Comparison of ENCODE assay signal across 9 mouse cellular contexts in the genomic region with DNA sequence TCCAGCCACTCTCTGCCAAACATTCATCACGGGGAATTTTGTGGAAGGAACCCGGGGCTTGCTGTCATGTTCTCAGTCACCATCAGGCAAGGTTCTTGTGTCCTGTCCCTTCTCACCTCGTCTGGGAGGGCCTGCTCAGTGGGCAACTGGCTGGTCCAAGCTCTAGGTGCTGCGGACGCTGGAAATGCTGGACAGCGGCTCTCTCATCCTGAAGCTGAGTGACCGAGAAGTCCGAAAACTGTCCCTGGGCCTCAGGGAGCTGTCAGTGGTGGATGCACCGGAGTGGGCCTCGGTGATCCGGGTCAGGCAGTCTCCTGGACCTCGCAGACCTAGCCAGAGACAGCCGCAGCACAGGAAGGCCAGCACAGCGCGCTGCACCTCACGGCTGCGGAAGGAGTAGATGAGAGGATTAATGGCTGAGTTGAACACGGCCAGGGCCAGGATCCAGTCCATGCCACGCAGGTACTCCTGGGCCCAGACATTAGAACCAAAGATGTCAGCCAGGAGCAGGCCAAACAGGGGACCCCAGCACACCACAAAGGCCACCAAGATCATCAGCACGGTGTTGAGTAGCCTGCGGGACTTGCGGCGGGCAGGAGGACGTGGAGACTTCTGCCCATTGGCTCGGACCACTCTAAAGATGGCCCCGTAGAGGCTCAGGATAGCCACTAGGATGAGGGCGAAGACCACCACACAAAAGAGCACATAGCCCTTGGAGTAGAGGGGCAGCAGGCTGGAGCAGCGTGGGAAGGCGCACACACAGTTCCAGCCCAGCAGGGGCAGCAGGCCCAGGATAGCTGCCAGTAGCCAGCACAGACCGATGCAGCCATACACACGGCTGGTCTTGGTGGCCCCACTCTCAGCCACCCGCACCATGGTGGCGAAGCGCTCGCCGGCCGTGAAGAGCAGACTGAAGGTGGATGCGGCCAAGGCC. TPM values are rescaled to one million over a fixed set of nuclear protein-coding genes. Genes with fewer than 3 reads are reported as not detected.
DNase-seq lines count a peak whose midpoint lies in the region; ATAC-seq and TF ChIP-seq lines count a peak whose summit lies in the region.
"Had no signal": no experiment of that assay in that cellular context is flagged by ENCODE, and none has a peak within 500 bp of the region (broad histone marks: within the 10 kb centered on the region; RNA-seq: fewer than 3 reads in every experiment).

No protein-coding gene starts in this region.

- TF ChIP-seq POLR2A in bone marrow, adult 2 months (IDR thresholded peaks at IDR 0.05; ENCODE audit: borderline replicate concordance, control insufficient read depth, low read depth, low read length): peak; percentile 50; the same call in 1 of the 2 replicates

- no peak overlapping the region for H3K4me3 ChIP-seq in forebrain, postnatal 0 days (ENCODE audit: low read depth, low read length)
- H3K4me3 ChIP-seq in forebrain, embryonic 15.5 days: no peak overlapping the region
- no peak overlapping the region for H3K4me3 ChIP-seq in lung, embryonic 16.5 days (ENCODE audit: low read length)
- H3K4me3 ChIP-seq in bone marrow, adult 2 months (replicated peaks; ENCODE audit: control insufficient read depth, low read depth, low read length): peak overlapping the region; percentile 78

- H3K27ac ChIP-seq in forebrain, postnatal 0 days (ENCODE audit: low read depth, low read length): no peak overlapping the region
- no peak overlapping the region for H3K27ac ChIP-seq in forebrain, embryonic 15.5 days (replicated peaks)
- H3K27ac ChIP-seq in lung, embryonic 16.5 days (ENCODE audit: low read length): no peak overlapping the region
- peak overlapping the region; percentile 90 for H3K27ac ChIP-seq in bone marrow, adult 2 months (ENCODE audit: control insufficient read depth, insufficient read depth, low read depth, low read length, poor library complexity)

- no peak overlapping the region for H3K9ac ChIP-seq in forebrain, postnatal 0 days
- no peak overlapping the region for H3K9ac ChIP-seq in forebrain, embryonic 15.5 days (replicated peaks)
- H3K9ac ChIP-seq in lung, embryonic 16.5 days (ENCODE audit: low read length): no peak overlapping the region

- H3K4me1 ChIP-seq in forebrain, postnatal 0 days (ENCODE audit: insufficient read depth): peaks cover 14% of the 10 kb centered on the region
- H3K4me1 ChIP-seq in forebrain, embryonic 15.5 days: peaks cover 34% of the 10 kb centered on the region
- H3K4me1 ChIP-seq in lung, embryonic 16.5 days (replicated peaks; ENCODE audit: control insufficient read depth, insufficient read depth, low read length): peaks cover 13% of the 10 kb centered on the region
- H3K4me1 ChIP-seq in bone marrow, adult 2 months (ENCODE audit: control insufficient read depth, insufficient read depth, low read length): peaks cover 1% of the 10 kb centered on the region; the same call in 1 of the 2 replicates

- no peaks in the 10 kb centered on the region for H3K9me3 ChIP-seq in forebrain, postnatal 0 days (ENCODE audit: low read length)
- no peaks in the 10 kb centered on the region for H3K9me3 ChIP-seq in forebrain, embryonic 15.5 days
- no peaks in the 10 kb centered on the region for H3K9me3 ChIP-seq in lung, embryonic 16.5 days (ENCODE audit: control insufficient read depth, low read length)

- no peak for ATAC-seq in forebrain, postnatal 0 days
- no peak for ATAC-seq in forebrain, embryonic 15.5 days (replicated peaks)
- ATAC-seq in lung, embryonic 16.5 days (ENCODE audit: low read depth): no peak
- ATAC-seq in megakaryocyte progenitor cell, adult 5-6 weeks (replicated peaks; ENCODE audit: poor library complexity): peak; percentile 15; the same call in 1 of the 2 replicates

- H3K27me3 ChIP-seq in forebrain, postnatal 0 days (ENCODE audit: insufficient read depth, low read length): no peaks in the 10 kb centered on the region; the same call in 1 of the 2 replicates
- no peaks in the 10 kb centered on the region for H3K27me3 ChIP-seq in forebrain, embryonic 15.5 days
- no peaks in the 10 kb centered on the region; the same call in 1 of the 2 replicates for H3K27me3 ChIP-seq in lung, embryonic 16.5 days (ENCODE audit: control insufficient read depth, insufficient read depth, low read depth, low read length)

- no peak overlapping the region for H3K4me2 ChIP-seq in forebrain, postnatal 0 days (ENCODE audit: low read depth)
- no peak overlapping the region for H3K4me2 ChIP-seq in forebrain, embryonic 15.5 days (replicated peaks)
- H3K4me2 ChIP-seq in lung, embryonic 16.5 days (ENCODE audit: low read depth, low read length): peak overlapping the region; percentile 14; the same call in 1 of the 2 replicates

- peak; percentile 38 for TF ChIP-seq CTCF in forebrain, postnatal 0 days (IDR thresholded peaks at IDR 0.05; ENCODE audit: low read depth)
- TF ChIP-seq CTCF in bone marrow, adult 2 months (IDR thresholded peaks at IDR 0.05; ENCODE audit: control insufficient read depth, insufficient read depth, low read length): 0 out of 2 replicates have a peak, but pooled peaks have one; percentile 23

- WGBS in forebrain, postnatal 0 days: 87% methylated on average over 38 of the region's 38 CpGs
- 84% methylated on average over 38 of the region's 38 CpGs for WGBS in forebrain, embryonic 15.5 days
- WGBS in lung, embryonic 16.5 days: 82% methylated on average over 38 of the region's 38 CpGs
- 4% methylated on average over 38 of the region's 38 CpGs for WGBS in bone marrow, adult 2 months

- H3K36me3 ChIP-seq in forebrain, postnatal 0 days (ENCODE audit: insufficient read depth): no peaks in the 10 kb centered on the region
- no peaks in the 10 kb centered on the region for H3K36me3 ChIP-seq in forebrain, embryonic 15.5 days
- no peaks in the 10 kb centered on the region for H3K36me3 ChIP-seq in lung, embryonic 16.5 days (ENCODE audit: control insufficient read depth, insufficient read depth, low read length)

- no peak for DNase-seq in forebrain, postnatal 0 days
- no peak for DNase-seq in lung, postnatal 10 days
- no peak for DNase-seq in frontal cortex, postnatal 25 days (ENCODE audit: low spot score in 2 of 2)
- no peak for DNase-seq in layer of hippocampus, postnatal 10 days (ENCODE audit: low spot score in 2 of 2)
- DNase-seq: cerebellum, postnatal 36 days had no signal

RNA-seq across cellular contexts. Expression of a gene that starts 1.3 kb away (rescaled TPM):
- 0.38 TPM in 1 of 2 replicates, not detected in the other for total RNA-seq in forebrain, postnatal 0 days (2014; rRNA removed)
- polyA plus RNA-seq in forebrain, postnatal 0 days (2015; fragmentation: Nextera tagmentation; extraction: Ambion mirVana): 0.31 and 0.39 TPM in 2 replicates
- 0.69 and 0.73 TPM in 2 replicates for polyA plus RNA-seq in forebrain, embryonic 15.5 days (2015; fragmentation: Nextera tagmentation; extraction: Ambion mirVana)
- 2.8 and 4.1 TPM in 2 replicates for polyA plus RNA-seq in lung, embryonic 16.5 days (2015; fragmentation: Nextera tagmentation; extraction: Ambion mirVana)
- 7.6 and 15.8 TPM in 2 replicates for polyA plus RNA-seq in bone marrow, adult 2 months (2011; ENCODE audit: insufficient read depth, insufficient read length, low replicate concordance, missing spikeins)
- total RNA-seq in megakaryocyte progenitor cell, adult 5-6 weeks (2015): 8.3 and 8.9 TPM in 2 replicates
- 6.2 and 9.5 TPM in 2 replicates for total RNA-seq in megakaryocyte progenitor cell, adult 5-6 weeks (2017)
- total RNA-seq in layer of hippocampus, postnatal 10 days (2021): under 1 TPM in 1 of 2 experiments, not detected in 1; 0.30 TPM

RNA-seq across cellular contexts. Expression of a gene that starts 2.4 kb away (rescaled TPM):
- 83.3 and 105 TPM in 2 replicates for total RNA-seq in forebrain, postnatal 0 days (2014; rRNA removed)
- polyA plus RNA-seq in forebrain, postnatal 0 days (2015; fragmentation: Nextera tagmentation; extraction: Ambion mirVana): 57.1 and 65.0 TPM in 2 replicates
- 60.3 and 65.0 TPM in 2 replicates for polyA plus RNA-seq in forebrain, embryonic 15.5 days (2015; fragmentation: Nextera tagmentation; extraction: Ambion mirVana)
- 82.9 and 83.6 TPM in 2 replicates for polyA plus RNA-seq in lung, embryonic 16.5 days (2015; fragmentation: Nextera tagmentation; extraction: Ambion mirVana)
- 30.2 and 61.0 TPM in 2 replicates for polyA plus RNA-seq in bone marrow, adult 2 months (2011; ENCODE audit: insufficient read depth, insufficient read length, low replicate concordance, missing spikeins)
- total RNA-seq in megakaryocyte progenitor cell, adult 5-6 weeks (2015): 81.2 and 99.2 TPM in 2 replicates
- 85.6 and 101 TPM in 2 replicates for total RNA-seq in megakaryocyte progenitor cell, adult 5-6 weeks (2017)
- 100 to 1,000 TPM in 1 of 2 experiments, 10 to 100 TPM in 1; 89.3 to 116 TPM for total RNA-seq in layer of hippocampus, postnatal 10 days (2021)

RNA-seq across cellular contexts. Expression of a gene that starts 16.1 kb away (rescaled TPM):
- total RNA-seq in forebrain, postnatal 0 days (2014; rRNA removed): 122 and 166 TPM in 2 replicates
- 59.9 and 71.3 TPM in 2 replicates for polyA plus RNA-seq in forebrain, postnatal 0 days (2015; fragmentation: Nextera tagmentation; extraction: Ambion mirVana)
- 76.1 and 78.5 TPM in 2 replicates for polyA plus RNA-seq in forebrain, embryonic 15.5 days (2015; fragmentation: Nextera tagmentation; extraction: Ambion mirVana)
- 0.40 and 0.67 TPM in 2 replicates for polyA plus RNA-seq in lung, embryonic 16.5 days (2015; fragmentation: Nextera tagmentation; extraction: Ambion mirVana)
- polyA plus RNA-seq in bone marrow, adult 2 months (2011; ENCODE audit: insufficient read depth, insufficient read length, low replicate concordance, missing spikeins): 0.72 TPM in 1 of 2 replicates, not detected in the other
- 0.10 TPM in 1 of 2 replicates, not detected in the other for total RNA-seq in megakaryocyte progenitor cell, adult 5-6 weeks (2015)
- total RNA-seq in megakaryocyte progenitor cell, adult 5-6 weeks (2017): not detected in 2 replicates
- total RNA-seq in layer of hippocampus, postnatal 10 days (2021): 100 to 1,000 TPM; 259 to 261 TPM

RNA-seq across cellular contexts. Expression of a gene that starts 25.4 kb away (rescaled TPM):
- total RNA-seq in forebrain, postnatal 0 days (2014; rRNA removed): 1.3 and 1.5 TPM in 2 replicates
- 1.3 and 1.6 TPM in 2 replicates for polyA plus RNA-seq in forebrain, postnatal 0 days (2015; fragmentation: Nextera tagmentation; extraction: Ambion mirVana)
- 0.57 and 0.84 TPM in 2 replicates for polyA plus RNA-seq in forebrain, embryonic 15.5 days (2015; fragmentation: Nextera tagmentation; extraction: Ambion mirVana)
- polyA plus RNA-seq in lung, embryonic 16.5 days (2015; fragmentation: Nextera tagmentation; extraction: Ambion mirVana): 1.8 and 2.2 TPM in 2 replicates
- 5.4 and 9.4 TPM in 2 replicates for polyA plus RNA-seq in bone marrow, adult 2 months (2011; ENCODE audit: insufficient read depth, insufficient read length, low replicate concordance, missing spikeins)
- 29.4 and 31.9 TPM in 2 replicates for total RNA-seq in megakaryocyte progenitor cell, adult 5-6 weeks (2015)
- 28.7 and 28.9 TPM in 2 replicates for total RNA-seq in megakaryocyte progenitor cell, adult 5-6 weeks (2017)
- total RNA-seq in layer of hippocampus, postnatal 10 days (2021): 1 to 10 TPM; 1.9 to 3.2 TPM

RNA-seq across cellular contexts. Expression of a gene that starts 43.1 kb away (rescaled TPM):
- 9.0 and 14.5 TPM in 2 replicates for total RNA-seq in forebrain, postnatal 0 days (2014; rRNA removed)
- polyA plus RNA-seq in forebrain, postnatal 0 days (2015; fragmentation: Nextera tagmentation; extraction: Ambion mirVana): 14.8 and 23.1 TPM in 2 replicates
- 24.2 and 29.4 TPM in 2 replicates for polyA plus RNA-seq in forebrain, embryonic 15.5 days (2015; fragmentation: Nextera tagmentation; extraction: Ambion mirVana)
- polyA plus RNA-seq in lung, embryonic 16.5 days (2015; fragmentation: Nextera tagmentation; extraction: Ambion mirVana): 92.5 and 106 TPM in 2 replicates
- polyA plus RNA-seq in bone marrow, adult 2 months (2011; ENCODE audit: insufficient read depth, insufficient read length, low replicate concordance, missing spikeins): 5.1 and 14.5 TPM in 2 replicates
- 35.5 and 36.8 TPM in 2 replicates for total RNA-seq in megakaryocyte progenitor cell, adult 5-6 weeks (2015)
- 4.0 and 5.0 TPM in 2 replicates for total RNA-seq in megakaryocyte progenitor cell, adult 5-6 weeks (2017)
- 10 to 100 TPM; 51.2 to 55.8 TPM for total RNA-seq in layer of hippocampus, postnatal 10 days (2021)

Comparison
In these comparisons a context has a peak if more than half of its experiments do, and no peak if none do; other contexts are left out.
1. RNA of a gene that starts 16.1 kb away (polyA plus RNA-seq): 76.1 to 78.5 TPM in forebrain, embryonic 15.5 days and 59.9 to 71.3 TPM in forebrain, postnatal 0 days; 0.72 TPM in bone marrow, adult 2 months and 0.40 to 0.67 TPM in lung, embryonic 16.5 days; every median in the first group is over 10 times any median in the second.